Mouse (Mus musculus) bone marrow macrophage, adult 2 months (primary cell): ENCODE results near the gene Gpcpd1. TPM values are rescaled to one million over a fixed set of nuclear protein-coding genes. Genes with fewer than 3 reads are reported as not detected.

ENCODE experiments used
- H3K27ac ChIP-seq: 2 replicates; pipeline ENCODE4 v1.5.1; 2012; ENCODE audit warnings: low read depth, low read length; ENCODE audit not compliant: insufficient read depth
- H3K4me1 ChIP-seq: 2 replicates; pipeline ENCODE4 v1.6.1; 2012; ENCODE audit warnings: low read length; ENCODE audit not compliant: control insufficient read depth, insufficient read depth
- H3K4me3 ChIP-seq: 2 replicates; pipeline ENCODE4 v1.5.1; 2012; ENCODE audit warnings: mild to moderate bottlenecking, low read length, moderate library complexity; ENCODE audit not compliant: insufficient read depth
- CTCF ChIP-seq: IDR thresholded peaks from 2 replicates; pipeline ENCODE4 v1.5.1; 2012; ENCODE audit warnings: low read depth, mild to moderate bottlenecking, low read length, moderate library complexity
- POLR2A ChIP-seq: IDR thresholded peaks from 2 replicates; pipeline ENCODE4 v1.6.1; 2012; ENCODE audit warnings: mild to moderate bottlenecking, low read depth, low read length, borderline replicate concordance
- polyA plus RNA-seq: library from polyadenylated mRNA; stranded (reverse); fragments of >200 nt; gene quantifications from 2 replicates; pipeline ENCODE4 v1.2.4, GENCODE M21; 2012; ENCODE audit not compliant: missing spikeins, insufficient read depth, insufficient read length

The Gpcpd1 gene
- polyA plus RNA-seq, 1 experiment, result 35.2 TPM

- Histone ChIP-seq H3K4me3 (no peak overlapping the region), H3K4me1 (peaks cover 13% of the 10 kb centered on the region), H3K27ac (no peak overlapping the region)
- TF ChIP-seq CTCF, result no peak
- TF ChIP-seq POLR2A, result no peak
Measured at GRCm38 (mm10) chr2:132512051-132512976, 75.2 kb downstream of the Gpcpd1 start.

GRCm38 (mm10) chr2:132511011-132511818 is 76.3 kb downstream of the Gpcpd1 start:
- Histone ChIP-seq H3K27ac (no peak overlapping the region), H3K4me1 (peaks cover 13% of the 10 kb centered on the region), H3K4me3 (no peak overlapping the region)
- TF ChIP-seq CTCF (no peak), POLR2A (no peak)

GRCm38 (mm10) chr2:132509714-132510113 is 77.8 kb downstream of the Gpcpd1 start:
- H3K4me1 ChIP-seq, result peaks cover 13% of the 10 kb centered on the region
- TF ChIP-seq CTCF, result no peak
- TF ChIP-seq POLR2A, result no peak
- no peak overlapping the region for H3K4me3 ChIP-seq
- no peak overlapping the region for H3K27ac ChIP-seq

- no peak overlapping the region for H3K4me3 ChIP-seq
- TF ChIP-seq CTCF (no peak), POLR2A (no peak)
- H3K27ac ChIP-seq, result no peak overlapping the region
- H3K4me1 ChIP-seq, result peaks cover 14% of the 10 kb centered on the region
Measured at GRCm38 (mm10) chr2:132509261-132509660, 78.3 kb downstream of the Gpcpd1 start.

GRCm38 (mm10) chr2:132507521-132507920 is 80.0 kb downstream of the Gpcpd1 start:
- TF ChIP-seq POLR2A (no peak), CTCF (no peak)
- Histone ChIP-seq H3K4me1 (peaks cover 13% of the 10 kb centered on the region), H3K4me3 (no peak overlapping the region), H3K27ac (no peak overlapping the region)

- no peak overlapping the region for H3K27ac ChIP-seq
- H3K4me3 ChIP-seq, result no peak overlapping the region
- TF ChIP-seq POLR2A (no peak), CTCF (no peak)
- H3K4me1 ChIP-seq, result peaks cover 10% of the 10 kb centered on the region
Measured at GRCm38 (mm10) chr2:132507091-132507490, 80.4 kb downstream of the Gpcpd1 start.

- Histone ChIP-seq H3K4me3 (no peak overlapping the region), H3K27ac (no peak overlapping the region), H3K4me1 (peaks cover 8% of the 10 kb centered on the region)
- no peak for TF ChIP-seq POLR2A
- TF ChIP-seq CTCF, result no peak
Measured at GRCm38 (mm10) chr2:132505828-132506227, 81.7 kb downstream of the Gpcpd1 start.

GRCm38 (mm10) chr2:132498344-132498743 is 89.2 kb downstream of the Gpcpd1 start:
- TF ChIP-seq POLR2A (no peak), CTCF (no peak)
- Histone ChIP-seq H3K27ac (no peak overlapping the region), H3K4me1 (no peaks in the 10 kb centered on the region), H3K4me3 (no peak overlapping the region)

GRCm38 (mm10) chr2:132497412-132498135 is 90.0 kb downstream of the Gpcpd1 start:
- TF ChIP-seq POLR2A (no peak), CTCF (no peak)
- H3K27ac ChIP-seq, result no peak overlapping the region
- H3K4me1 ChIP-seq, result no peaks in the 10 kb centered on the region
- no peak overlapping the region for H3K4me3 ChIP-seq
